Mouse (Mus musculus) adrenal gland, adult 8-10 months (tissue): ENCODE measurements around the gene Ino80. TPM values are rescaled to one million over a fixed set of nuclear protein-coding genes. Genes with fewer than 3 reads are reported as not detected.

Experiments used
- DNase-seq: peaks from one replicate; pipeline ENCODE4 v3.0.0; 2022
- total RNA-seq, 4 experiments: library from RNA; stranded (reverse); gene quantifications; 2 replicates each; pipeline ENCODE4 v1.2.4; 2022

The Ino80 gene
- total RNA-seq, 4 experiments from 2014 or later: 21.6 to 30.7 (median 23.7) TPM

GRCm38 (mm10) chr2:119350555-119351486 is 126.7 kb downstream of the Ino80 start, which contains the start of gene Chac1:
Gene Chac1, plus strand, starts transcription at chr2:119351229.
- DNase-seq: peak; percentile 95

DNA sequence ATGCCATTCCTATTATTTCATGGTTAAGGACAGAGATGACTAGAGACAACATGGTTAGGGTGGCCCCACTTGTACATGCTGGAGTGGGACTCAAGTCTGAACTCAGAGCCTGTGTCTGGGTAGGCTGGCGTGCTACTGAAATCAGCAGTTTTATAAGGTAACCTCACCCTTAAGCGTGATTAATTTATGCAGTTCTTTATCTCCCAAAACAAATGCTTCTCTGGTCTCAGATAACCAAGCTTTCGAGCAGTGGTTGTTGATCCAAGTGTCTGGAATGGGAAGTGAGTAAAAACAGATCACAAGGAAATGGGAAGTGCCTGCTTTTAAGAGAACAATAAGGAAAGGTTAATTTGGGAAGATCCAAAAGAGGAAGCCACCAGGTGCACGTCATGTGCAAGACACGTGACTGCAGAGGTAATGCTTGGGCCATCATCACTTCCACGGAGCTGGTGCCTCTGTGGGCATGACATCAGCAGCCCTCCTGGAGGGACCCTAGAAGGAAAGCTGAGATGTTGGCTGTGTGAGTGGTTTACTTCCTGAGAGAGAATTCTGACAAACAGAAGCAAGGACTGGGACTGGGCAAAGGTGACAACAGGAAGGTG is 132.8 kb downstream of the Ino80 start:
- no peak for DNase-seq

DNA sequence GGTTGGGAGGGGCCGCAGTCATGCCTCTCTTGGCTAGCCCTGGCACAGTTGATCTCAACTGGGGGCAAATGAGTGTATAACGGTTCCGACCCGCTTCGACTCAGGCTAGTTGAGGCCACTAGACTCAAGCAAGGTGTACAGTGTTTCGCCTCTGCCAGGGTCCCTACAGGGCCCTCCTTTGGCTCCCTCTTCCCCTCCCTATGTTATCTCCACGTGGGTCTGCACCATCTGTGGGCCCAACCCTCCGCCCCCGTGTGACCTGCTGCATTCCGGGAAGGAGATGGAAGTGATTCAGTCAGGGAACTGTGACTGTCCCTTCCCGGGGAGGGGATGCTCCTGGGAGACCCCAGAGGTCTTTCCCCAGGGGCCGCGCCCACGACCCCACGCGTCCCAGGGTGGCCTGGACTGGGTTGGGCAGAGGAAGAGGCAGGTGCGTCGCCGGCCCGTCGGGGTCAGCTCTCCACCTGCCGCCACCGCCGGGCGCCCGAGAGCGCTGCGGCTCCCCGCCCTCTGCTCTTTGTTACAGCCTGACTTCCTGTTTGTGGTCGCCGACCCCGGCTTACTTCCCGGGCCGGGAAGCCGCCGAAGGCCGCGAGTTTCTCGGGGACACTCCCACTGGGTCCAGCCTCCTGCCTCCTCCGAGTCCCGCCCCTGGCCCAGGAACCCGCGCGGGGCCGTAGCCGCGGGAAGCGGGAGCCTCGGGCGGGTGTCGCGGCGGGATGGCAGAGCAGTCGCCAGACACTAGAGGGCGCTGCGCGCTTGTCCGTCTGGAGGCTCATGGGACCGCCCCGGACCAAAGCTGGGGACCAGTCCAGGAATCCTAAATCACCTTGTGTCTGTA is 139.8 kb downstream of the Ino80 start:
- DNase-seq: peak; percentile 82

DNA sequence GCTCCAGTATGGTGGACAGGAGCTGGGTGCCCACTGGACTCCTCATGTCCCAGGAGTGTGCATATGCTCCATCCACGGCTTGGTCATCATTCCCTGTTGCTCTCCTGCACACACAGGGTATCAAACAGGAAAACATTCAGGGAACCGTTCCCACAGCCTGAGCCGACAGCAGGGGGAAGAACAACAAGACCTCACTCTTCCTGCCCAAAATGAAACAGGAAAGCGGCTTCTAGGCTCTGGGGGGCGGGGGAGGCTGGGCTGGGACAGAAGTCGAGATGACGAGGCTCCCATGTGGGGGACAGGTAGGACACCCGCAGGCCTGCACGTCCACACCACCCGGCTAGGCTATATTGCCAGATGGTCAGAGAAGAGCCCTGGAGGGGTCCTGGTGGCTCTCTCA is 141.0 kb downstream of the Ino80 start:
- no peak for DNase-seq

DNA sequence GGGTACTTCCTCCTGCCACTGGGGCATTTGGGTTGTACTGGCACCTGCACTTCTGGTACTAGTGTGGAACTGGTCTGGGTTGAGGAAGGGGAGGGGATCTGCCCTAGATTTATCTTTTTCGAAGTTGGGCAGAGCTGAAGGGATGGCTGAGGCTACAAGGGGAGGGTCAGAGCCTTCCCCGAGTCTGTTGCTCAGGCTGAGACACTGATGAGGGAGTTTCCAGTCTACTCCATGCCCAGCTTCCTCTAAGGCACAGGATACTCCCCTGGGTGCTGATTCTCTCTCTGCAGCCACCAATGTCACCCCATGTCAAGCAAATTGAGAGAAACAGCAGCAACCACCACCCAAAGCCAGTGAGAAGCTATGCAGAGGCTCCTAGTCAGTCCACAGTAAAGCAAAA is 141.5 kb downstream of the Ino80 start:
- DNase-seq: no peak

GRCm38 (mm10) chr2:119335535-119335934 is 142.0 kb downstream of the Ino80 start:
- no peak for DNase-seq

DNA sequence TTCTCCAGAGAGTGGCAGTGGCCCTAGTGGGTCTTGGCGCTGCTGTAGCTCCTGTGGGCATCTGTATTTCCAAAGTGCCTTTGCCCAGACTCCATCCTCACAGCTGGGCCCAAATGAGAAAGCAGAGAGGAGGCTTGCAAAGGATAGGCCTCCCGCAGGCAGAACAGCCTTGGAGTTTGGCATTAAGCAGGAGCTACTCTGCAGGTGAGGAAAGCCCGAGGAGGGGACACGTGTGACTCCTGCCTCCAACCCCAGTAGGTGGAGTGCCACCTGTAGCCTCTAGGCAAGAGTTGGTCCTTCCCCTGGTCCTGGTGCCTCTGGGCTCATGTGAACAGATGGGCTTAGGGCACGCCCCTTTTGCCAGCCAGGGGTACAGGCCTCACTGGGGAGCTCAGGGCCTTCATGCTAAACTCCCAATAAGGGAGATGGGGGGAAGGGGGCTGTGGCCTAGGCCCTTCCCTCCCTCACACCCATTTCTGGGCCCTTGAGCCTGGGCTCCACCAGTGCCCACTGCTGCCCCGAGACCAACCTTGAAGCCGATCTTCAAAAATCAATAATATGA is 142.4 kb downstream of the Ino80 start:
- DNase-seq: no peak

GRCm38 (mm10) chr2:119334135-119334534 is 143.4 kb downstream of the Ino80 start:
- no peak for DNase-seq

- no peak for DNase-seq
Measured at GRCm38 (mm10) chr2:119332177-119332661, 145.3 kb downstream of the Ino80 start.

DNA sequence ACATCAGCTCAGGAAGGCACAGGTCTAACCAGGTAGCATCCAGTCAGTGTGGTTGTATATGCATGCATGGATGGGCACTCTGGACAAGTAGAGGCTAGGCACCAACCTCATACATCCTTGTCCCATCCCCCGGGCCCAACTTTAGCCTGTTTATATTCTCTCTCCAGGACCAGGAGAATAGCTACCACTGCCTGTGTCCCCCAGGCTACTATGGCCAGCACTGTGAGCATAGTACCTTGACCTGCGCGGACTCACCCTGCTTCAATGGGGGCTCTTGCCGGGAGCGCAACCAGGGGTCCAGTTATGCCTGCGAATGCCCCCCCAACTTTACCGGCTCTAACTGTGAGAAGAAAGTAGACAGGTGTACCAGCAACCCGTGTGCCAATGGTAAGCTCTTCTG is 146.7 kb downstream of the Ino80 start:
- DNase-seq: no peak

- DNase-seq: no peak
Measured at GRCm38 (mm10) chr2:119329123-119329817, 148.2 kb downstream of the Ino80 start.

GRCm38 (mm10) chr2:119328546-119328945 is 148.9 kb downstream of the Ino80 start:
- no peak for DNase-seq

GRCm38 (mm10) chr2:119327942-119328526 is 149.5 kb downstream of the Ino80 start:
- no peak for DNase-seq

DNA sequence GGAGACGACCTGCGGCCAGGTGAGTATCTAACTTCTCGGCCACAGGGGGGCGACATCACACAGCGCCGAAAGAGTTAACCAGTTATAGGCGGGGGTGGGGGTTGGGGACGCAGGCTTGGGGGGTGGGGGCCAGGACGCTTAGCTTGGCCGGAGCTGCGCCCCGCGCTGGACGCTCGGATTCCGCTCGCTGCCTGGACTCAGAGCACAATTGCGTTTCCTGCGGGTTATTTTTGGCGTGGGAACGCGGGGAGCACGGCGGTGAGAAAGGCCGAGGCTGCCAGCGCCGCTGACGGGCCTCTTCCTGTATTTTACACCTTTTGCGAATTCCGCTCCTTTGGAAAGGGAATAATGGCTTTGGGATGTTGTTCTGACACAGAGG is 150.4 kb downstream of the Ino80 start:
- DNase-seq: no peak

DNA sequence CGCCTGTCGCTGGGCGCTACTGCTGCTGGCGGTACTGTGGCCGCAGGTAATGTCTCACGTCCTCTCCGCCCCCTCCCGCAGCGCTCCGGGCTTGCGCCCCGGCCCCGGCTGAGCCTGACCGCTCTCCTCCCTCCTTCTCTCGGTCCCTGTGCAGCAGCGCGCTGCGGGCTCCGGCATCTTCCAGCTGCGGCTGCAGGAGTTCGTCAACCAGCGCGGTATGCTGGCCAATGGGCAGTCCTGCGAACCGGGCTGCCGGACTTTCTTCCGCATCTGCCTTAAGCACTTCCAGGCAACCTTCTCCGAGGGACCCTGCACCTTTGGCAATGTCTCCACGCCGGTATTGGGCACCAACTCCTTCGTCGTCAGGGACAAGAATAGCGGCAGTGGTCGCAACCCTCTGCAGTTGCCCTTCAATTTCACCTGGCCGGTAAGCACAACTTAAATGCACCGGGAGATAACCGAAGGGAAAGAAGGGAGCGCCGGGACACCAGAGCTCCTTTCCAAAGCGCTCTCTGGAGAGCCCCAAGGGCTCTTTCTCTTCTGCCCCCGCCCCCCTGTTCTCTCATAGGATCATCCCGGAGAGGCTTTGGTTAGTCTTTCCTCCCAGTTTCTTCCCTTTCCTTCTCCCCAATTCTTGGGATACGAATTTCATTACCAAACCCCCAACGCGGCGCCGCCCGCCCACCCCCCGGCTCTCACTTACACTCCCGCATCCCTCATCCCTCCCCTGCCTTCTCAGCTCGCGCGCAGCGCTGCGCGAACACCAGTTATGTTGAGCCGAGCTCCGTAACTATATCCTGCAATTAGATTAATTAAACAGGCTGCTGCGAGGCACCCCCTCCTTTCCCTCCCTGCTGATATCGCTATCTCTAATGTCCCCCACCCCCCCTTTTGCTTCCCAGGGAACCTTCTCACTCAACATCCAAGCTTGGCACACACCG is 151.1 kb downstream of the Ino80 start:
- no peak for DNase-seq

GRCm38 (mm10) chr2:119325568-119326143 is 151.8 kb downstream of the Ino80 start, which contains the start of gene Dll4:
Gene Dll4, plus strand, starts transcription at chr2:119325784.
- no peak for DNase-seq

DNA sequence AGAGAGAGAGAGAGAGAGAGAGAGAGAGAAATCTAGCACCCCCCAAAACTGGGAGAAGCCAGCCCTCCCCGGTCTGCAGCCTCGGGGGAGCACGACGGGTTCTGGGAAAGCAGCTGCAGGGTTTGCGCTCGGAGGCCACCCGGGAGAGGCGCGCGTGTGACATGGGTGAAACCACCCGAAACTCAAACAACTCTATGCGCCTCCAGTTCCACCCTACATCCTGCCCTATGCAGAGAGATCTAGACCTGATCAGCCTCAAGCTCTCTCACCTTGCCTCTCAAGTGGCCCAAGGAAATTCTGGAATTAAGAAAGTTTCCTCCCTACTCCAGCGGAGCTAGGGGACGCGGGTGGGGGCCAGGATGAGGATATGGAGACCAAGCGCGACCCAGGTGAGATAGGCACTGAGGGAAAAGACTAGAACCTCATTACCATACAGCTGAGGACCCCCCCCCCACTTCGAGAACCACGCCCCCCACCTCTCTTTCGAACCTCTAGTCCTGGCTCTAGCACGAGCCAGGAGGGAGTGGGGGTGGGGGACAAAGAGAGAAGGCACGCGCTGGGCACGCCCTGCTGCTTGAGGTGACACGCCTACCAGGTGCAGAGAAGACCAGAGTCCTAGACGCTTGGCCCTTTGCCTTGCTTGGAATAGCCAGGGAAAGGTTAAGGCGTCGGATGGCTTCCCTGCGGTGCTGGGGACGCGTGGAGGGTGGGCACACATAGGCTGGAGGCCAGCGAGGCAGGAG is 152.7 kb downstream of the Ino80 start:
- no peak for DNase-seq

DNA sequence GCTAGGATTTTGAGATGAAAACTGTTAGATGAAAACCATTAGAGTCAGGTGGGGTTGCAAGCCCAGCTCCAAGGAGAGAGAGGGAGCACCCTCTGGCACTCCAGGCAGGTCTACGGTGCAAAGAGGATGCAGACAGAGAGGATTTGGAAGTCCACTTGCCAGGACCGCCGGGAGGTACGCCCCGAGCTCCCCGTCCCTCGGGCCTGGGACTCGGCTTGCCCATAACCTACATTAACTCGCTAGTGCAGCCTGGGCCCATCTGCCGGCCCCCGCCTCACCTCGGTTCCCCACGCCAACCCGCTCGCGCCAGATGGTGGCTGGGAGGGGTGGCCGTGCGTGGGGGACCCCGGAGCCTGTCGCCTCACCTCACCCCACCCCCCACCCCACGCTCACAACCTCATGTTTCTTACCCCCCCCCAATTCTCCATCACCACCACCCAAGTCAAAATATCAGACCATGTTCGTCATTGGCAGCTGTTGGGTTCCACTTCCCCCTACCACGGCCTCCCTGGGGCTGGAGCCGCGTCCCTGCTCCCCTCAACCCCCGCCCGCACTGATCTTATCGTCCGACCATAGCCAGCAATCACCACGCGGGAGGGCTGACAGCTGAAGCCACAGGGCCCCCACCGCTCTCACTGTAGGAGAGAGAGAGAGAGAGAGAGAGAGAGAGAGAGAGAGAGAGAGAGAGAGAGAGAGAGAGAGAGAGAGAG is 153.5 kb downstream of the Ino80 start:
- no peak for DNase-seq
